Comparison of ENCODE assay signal across 8 mouse cellular contexts in genomic region chr14:48493896-48494295, GRCm38 (mm10). TPM values are rescaled to one million over a fixed set of nuclear protein-coding genes. Genes with fewer than 3 reads are reported as not detected.
DNase-seq lines count a peak whose midpoint lies in the region; ATAC-seq lines count a peak whose summit lies in the region.

No protein-coding gene starts in this region.

- peak; percentile 11 to 38 for DNase-seq in heart, adult 18-20 months
- DNase-seq in heart, adult 8-10 months (ENCODE audit: low spot score): no peak
- DNase-seq in 3T3-L1 (ENCODE audit: low read depth, low spot score): peak; percentile 48
- DNase-seq in MN1 (ENCODE audit: low spot score): peak; percentile 49
- peak; percentile 51 for DNase-seq in embryo, embryonic 9.5 days (ENCODE audit: extremely low spot score)
- DNase-seq in kidney, postnatal 10 days: peak; percentile 70

- 0 out of 2 replicates have a peak, but pooled peaks have one; percentile 56 for ATAC-seq in monocyte, adult 5-6 weeks (replicated peaks; ENCODE audit: insufficient number of reproducible peaks, low FRiP score, low TSS enrichment, poor library complexity, severe bottlenecking)
- no peak for ATAC-seq in erythroid progenitor cell, adult 5-6 weeks (replicated peaks; ENCODE audit: low FRiP score, poor library complexity, severe bottlenecking)

RNA-seq across cellular contexts. Expression of gene Tmem260, which starts 48.0 kb away (rescaled TPM):
- 10 to 100 TPM in 1 of 2 experiments, 1 to 10 TPM in 1; 8.6 to 12.2 TPM for total RNA-seq in heart, adult 18-20 months (2021)
- 1 to 10 TPM; 9.2 to 10.0 (median 9.4) TPM for total RNA-seq in heart, adult 8-10 months (2022)
- 13.1 to 22.8 TPM (median 14.4 TPM) in 3 replicates for total RNA-seq in monocyte, adult 5-6 weeks (2017)
- total RNA-seq in erythroid progenitor cell, adult 5-6 weeks (2015; ENCODE audit: low replicate concordance): 16.2 and 18.9 TPM in 2 replicates
- total RNA-seq in erythroid progenitor cell, adult 5-6 weeks (2017; ENCODE audit: low replicate concordance): 22.3 and 23.5 TPM in 2 replicates
